Mouse (Mus musculus): ENCODE results near the gene Rb1. TPM values are rescaled to one million over a fixed set of nuclear protein-coding genes. Genes with fewer than 3 reads are reported as not detected.

The Rb1 gene
- total RNA-seq (2023), result 68.3 TPM

GRCm38 (mm10) chr14:73325456-73326381 lies at the start of gene Rb1:
Gene Rb1 (minus strand): TSS chr14:73325822.

GRCm38 (mm10) chr14:73237848-73238321 lies 87.7 kb downstream of the Rb1 start, which contains the start of gene Lpar6:
Gene Lpar6 (plus strand): TSS chr14:73237895.

Other genes starting within 250 kb of the Rb1 start
- 39.7 TPM for gene Rcbtb2, start 202.8 kb downstream of the Rb1 start, total RNA-seq (2023)
- 7.4 TPM for gene Lpar6, start 87.9 kb downstream of the Rb1 start, total RNA-seq (2023)
- gene Itm2b, start 59.5 kb upstream of the Rb1 start, total RNA-seq (2023), result 467 TPM
- 61.5 TPM for gene Med4, start 184.2 kb upstream of the Rb1 start, total RNA-seq (2023)
- gene Sucla2, start 199.5 kb upstream of the Rb1 start, total RNA-seq (2023), result 53.8 TPM
- 10.7 TPM for gene Nudt15, start 222.4 kb upstream of the Rb1 start, total RNA-seq (2023)